Mouse (Mus musculus) frontal cortex, adult (tissue): ENCODE data around the gene Trappc11.
A peak's percentile ranks its signal among the peaks of the same experiment; 100 is the strongest.
"Not testable (repeated sequence)": the region's sequence is repeated elsewhere in the genome, so short reads cannot be mapped to it uniquely, and the experiment has no call there.

Source experiments
- ATAC-seq: cut with Nextera tagmentation; 2 replicates; pipeline ENCODE4 v1.9.2; 2017; ENCODE audit warnings: mild to moderate bottlenecking, moderate library complexity, mixed read lengths; ENCODE audit not compliant: low TSS enrichment

The Trappc11 gene

GRCm38 (mm10) chr8:47482354-47483071 is 50.8 kb downstream of the Trappc11 start:
- peak; percentile 38; the same call in 1 of the 2 replicates for ATAC-seq

GRCm38 (mm10) chr8:47480039-47480438 is 53.2 kb downstream of the Trappc11 start:
- no peak for ATAC-seq

- peak; percentile 90 for ATAC-seq
Measured at GRCm38 (mm10) chr8:47461650-47462049, 71.6 kb downstream of the Trappc11 start.

GRCm38 (mm10) chr8:47459216-47459749 is 74.0 kb downstream of the Trappc11 start:
- ATAC-seq = no peak

- no peak for ATAC-seq
Measured at GRCm38 (mm10) chr8:47458591-47458990, 74.7 kb downstream of the Trappc11 start.

GRCm38 (mm10) chr8:47449211-47449610 is 84.1 kb downstream of the Trappc11 start:
- ATAC-seq = not testable (repeated sequence)

- ATAC-seq = no peak
Measured at GRCm38 (mm10) chr8:47446312-47447046, 86.8 kb downstream of the Trappc11 start, which contains the start of gene Stox2. TSS of gene Stox2 (minus strand) at chr8:47446362.
